Mouse (Mus musculus) CH12.LX (cell line): ENCODE measurements at regions not wholly inside any gene's neighbourhood (a gene's known extent, or its start where the extent isn't known, plus 50 kb on each side); places are given as distances from the start of the nearest gene placed in this dataset.

Experiments used
- DNase-seq: peaks from one replicate; pipeline ENCODE4 v3.0.0-alpha.2; 2013; ENCODE audit errors: extremely low read depth
- H3K27ac ChIP-seq: 2 replicates; pipeline ENCODE4 v1.5.1; 2012; ENCODE audit warnings: low read depth, mild to moderate bottlenecking, control low read depth, moderate library complexity; ENCODE audit not compliant: insufficient read depth
- H3K27me3 ChIP-seq: replicated peaks from 2 replicates; pipeline ENCODE3; 2012; ENCODE audit warnings: inconsistent platforms
- H3K36me3 ChIP-seq, 2 experiments: replicated peaks in 1 of 2; 2 replicates each; pipeline versions ENCODE3 to v1.6.1; 2012; ENCODE audit warnings: inconsistent platforms in 1 of 2, low read length in 1 of 2, mild to moderate bottlenecking in 1 of 2, mixed read lengths in 1 of 2, moderate library complexity in 1 of 2; ENCODE audit not compliant: control insufficient read depth in 1 of 2, insufficient read depth in 1 of 2
- H3K4me1 ChIP-seq, 2 experiments: 2 replicates each; pipeline ENCODE4 v1.6.1; 2012; ENCODE audit warnings: inconsistent platforms in 1 of 2, moderate library complexity in 1 of 2; ENCODE audit not compliant: insufficient read depth in 2 of 2, control insufficient read depth in 1 of 2
- H3K4me2 ChIP-seq: 2 replicates; pipeline ENCODE4 v1.6.1; 2012; ENCODE audit warnings: low read depth, mild to moderate bottlenecking, control low read depth; ENCODE audit not compliant: poor library complexity, insufficient read depth, severe bottlenecking
- H3K4me3 ChIP-seq, 3 experiments: fragments of 150-350 bp in 1 of 3; sonication (generic) in 1 of 3; replicated peaks in 1 of 3; 2 replicates each; pipeline versions ENCODE3 to v1.5.1; 2011 to 2012; ENCODE audit warnings: low read depth in 2 of 3, low read length in 2 of 3, mild to moderate bottlenecking in 2 of 3, moderate library complexity in 2 of 3, control low read depth in 1 of 3, improper control_type of control experiment in 1 of 3, inconsistent platforms in 1 of 3, mixed read lengths in 1 of 3; ENCODE audit not compliant: poor library complexity in 1 of 3
- H3K79me2 ChIP-seq: replicated peaks from 2 replicates; pipeline ENCODE4 v1.6.1; 2012; ENCODE audit warnings: mild to moderate bottlenecking, moderate library complexity; ENCODE audit not compliant: control insufficient read depth, poor library complexity, insufficient read depth, severe bottlenecking; ENCODE audit errors: extremely low read depth
- H3K9ac ChIP-seq: 2 replicates; pipeline ENCODE4 v1.6.1; 2012; ENCODE audit warnings: low read depth, mild to moderate bottlenecking, control low read depth, moderate library complexity; ENCODE audit not compliant: insufficient read depth
- H3K9me3 ChIP-seq: replicated peaks from 2 replicates; pipeline ENCODE3; 2012; ENCODE audit warnings: low read length, inconsistent platforms, mixed read lengths
- CHD2 ChIP-seq: IDR thresholded peaks from 2 replicates; pipeline ENCODE4 v1.6.1; 2011; ENCODE audit warnings: low read length, improper control_type of control experiment
- IRF4 ChIP-seq: IDR thresholded peaks from 2 replicates; pipeline ENCODE4 v1.6.1; 2014; ENCODE audit warnings: low read depth, mild to moderate bottlenecking, inconsistent platforms, low read length, improper control_type of control experiment
- NELFE ChIP-seq: IDR thresholded peaks from 2 replicates; pipeline ENCODE4 v1.6.1; 2011; ENCODE audit warnings: low read depth, low read length, improper control_type of control experiment
- RCOR1 ChIP-seq: conservative IDR thresholded peaks from 2 replicates; pipeline ENCODE4 v1.6.1; 2012; ENCODE audit warnings: low read depth, mild to moderate bottlenecking, inconsistent platforms, low read length, improper control_type of control experiment
- dilution Hi-C: fragments of 300-500 bp; cut with MboI; formaldehyde crosslinking; loops from 2 replicates; pipeline ENCODE4 v1.14.3; 2020; ENCODE audit warnings: low sequenced_read_pairs; ENCODE audit not compliant: extremely low pct_unique_long_range_greater_than_20kb, extremely low pct_ligation_motif_present
- in situ Hi-C: fragments of 300-500 bp; cut with MboI; formaldehyde crosslinking; loops from 3 replicates; pipeline ENCODE4 v1.14.3; 2019; ENCODE audit warnings: low sequenced_read_pairs, low pct_ligation_motif_present, low pct_unique_long_range_greater_than_20kb, mixed read lengths

DNA sequence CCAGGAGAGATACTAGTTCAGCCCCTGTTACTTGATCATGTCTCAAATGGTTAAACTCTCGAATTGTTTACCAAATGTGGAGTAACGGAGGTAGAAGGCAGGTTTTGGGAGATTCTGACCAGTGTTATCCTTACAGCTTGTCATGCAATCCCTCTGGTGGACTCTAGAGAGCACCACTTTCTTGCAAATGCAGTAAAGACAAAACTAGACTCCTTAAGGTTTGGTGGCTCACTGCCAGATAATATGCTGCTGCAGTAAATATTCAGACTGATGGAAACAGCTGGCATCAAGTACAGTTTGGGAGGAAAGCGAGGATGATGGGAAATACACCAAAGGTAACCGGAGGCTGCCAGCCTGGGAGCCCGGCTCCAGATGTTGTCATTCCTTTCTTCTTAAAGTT, 394.2 kb upstream of the 4930550L24Rik start:
- TF ChIP-seq RCOR1 (no peak), IRF4 (no peak), NELFE (no peak), CHD2 (no peak)

More for the DNA sequence above, 394.2 kb upstream of the 4930550L24Rik start:
- Histone ChIP-seq H3K4me1 (no peaks in the 10 kb centered on the region), H3K79me2 (no peaks in the 10 kb centered on the region), H3K36me3 (no peaks in the 10 kb centered on the region), H3K4me3 (no peak overlapping the region), H3K27ac (no peak overlapping the region), H3K4me2 (no peak overlapping the region), H3K27me3 (no peaks in the 10 kb centered on the region), H3K9me3 (peaks cover 3% of the 10 kb centered on the region), H3K9ac (no peak overlapping the region)
- no peak for DNase-seq
- dilution Hi-C loops = no loop called here
- in situ Hi-C loops = no loop called here
